Mouse (Mus musculus): ENCODE results near the gene Hipk1. TPM values are rescaled to one million over a fixed set of nuclear protein-coding genes. Genes with fewer than 3 reads are reported as not detected.

The Hipk1 gene
- polyA plus RNA-seq, 1 experiment from 2014 or later = 29.3 TPM

- H3K36me3 ChIP-seq (ENCODE audit: inconsistent target) = no peaks in the 10 kb centered on the region
- WGBS (ENCODE audit: missing documents) = 82% methylated on average over 3 of the region's 3 CpGs
- no peak overlapping the region for H3K4me3 ChIP-seq (ENCODE audit: inconsistent target)
- no peaks in the 10 kb centered on the region for H3K79me2 ChIP-seq (ENCODE audit: inconsistent target)
- H3K27ac ChIP-seq = no peak overlapping the region
These were observed 95.8 kb downstream of the Hipk1 start for GRCm38 (mm10) chr3:103695556-103695955.

DNA sequence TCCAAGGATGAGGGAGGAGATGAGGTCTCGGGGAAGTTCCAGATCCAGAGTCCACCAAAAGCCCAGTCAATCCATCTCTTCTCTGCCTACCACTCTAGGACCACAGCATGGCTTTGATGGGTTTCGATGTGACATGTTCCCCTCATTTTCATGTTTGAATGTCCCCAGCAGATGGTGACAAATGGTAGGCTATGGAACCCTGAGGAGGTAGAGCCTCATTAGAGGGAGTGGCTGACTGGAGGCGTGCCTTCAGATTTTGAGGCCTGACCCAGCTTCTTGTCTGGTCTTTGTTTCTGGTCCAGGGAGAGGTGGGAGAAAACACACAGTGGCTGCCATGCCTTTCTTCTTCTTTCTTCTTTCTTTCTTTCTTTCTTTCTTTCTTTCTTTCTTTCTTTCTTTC is 100.9 kb downstream of the Hipk1 start:
- H3K79me2 ChIP-seq (ENCODE audit: inconsistent target) = no peaks in the 10 kb centered on the region
- H3K36me3 ChIP-seq (ENCODE audit: inconsistent target) = no peaks in the 10 kb centered on the region
- no peak overlapping the region for H3K4me3 ChIP-seq (ENCODE audit: inconsistent target)
- H3K27ac ChIP-seq = no peak overlapping the region
- 77% methylated on average over 3 of the region's 3 CpGs for WGBS (ENCODE audit: missing documents)

Other genes with a start within 250 kb of the Hipk1 start
- gene Syt6, start 216.3 kb downstream of the Hipk1 start, polyA plus RNA-seq (2018) = not detected in 3 replicates
- 0.18 to 0.29 TPM (median 0.23 TPM) in 3 replicates for gene Atg4a-ps, start 145.5 kb downstream of the Hipk1 start, polyA plus RNA-seq (2018)
- gene Olfml3, start 53.6 kb downstream of the Hipk1 start, polyA plus RNA-seq (2018) = 0.04 to 0.85 TPM (median 0.12 TPM) in 3 replicates
- not detected in 3 replicates for gene Gm10964, start 52.2 kb downstream of the Hipk1 start, polyA plus RNA-seq (2018)
- 4.8 to 7.4 TPM (median 5.8 TPM) in 3 replicates for gene Dclre1b, start 17.9 kb upstream of the Hipk1 start, polyA plus RNA-seq (2018)
- 5.2 to 11.4 TPM (median 9.4 TPM) in 3 replicates for gene Ap4b1, start 18.0 kb upstream of the Hipk1 start, polyA plus RNA-seq (2018)
- 0.11 TPM in 1 of 3 replicates, not detected in the others for gene Gm43064, start 18.0 kb upstream of the Hipk1 start, polyA plus RNA-seq (2018)
- not detected in 3 replicates for gene Bcl2l15, start 41.0 kb upstream of the Hipk1 start, polyA plus RNA-seq (2018)
- 18.6 to 55.2 TPM (median 22.4 TPM) in 3 replicates for gene Ptpn22, start 68.2 kb upstream of the Hipk1 start, polyA plus RNA-seq (2018)
- 7.3 to 9.9 TPM (median 7.8 TPM) in 3 replicates for gene Rsbn1, start 122.6 kb upstream of the Hipk1 start, polyA plus RNA-seq (2018)
- gene Phtf1, start 176.5 kb upstream of the Hipk1 start, polyA plus RNA-seq (2018) = 10.5 to 13.4 TPM (median 13.3 TPM) in 3 replicates